Mouse (Mus musculus) lung, postnatal 14 days (tissue): ENCODE data around the gene Gpn1.
"Not testable (repeated sequence)": the region's sequence is repeated elsewhere in the genome, so short reads cannot be mapped to it uniquely, and the experiment has no call there.

ENCODE experiments used
- DNase-seq: peaks from one replicate; pipeline ENCODE4 v3.0.0; 2021

The Gpn1 gene

GRCm38 (mm10) chr5:31494513-31495297 is at the start of gene Gpn1:
Gene Gpn1 (plus strand): TSS chr5:31494741.
- peak; percentile 90 for DNase-seq

GRCm38 (mm10) chr5:31451336-31451735 is 43.2 kb upstream of the Gpn1 start:
- DNase-seq: peak; percentile 25

- peak; percentile 93 for DNase-seq
These were observed 42.5 kb upstream of the Gpn1 start, which contains the start of gene Zfp512 for GRCm38 (mm10) chr5:31451878-31452561. Gene Zfp512 (plus strand): TSS chr5:31452431.

GRCm38 (mm10) chr5:31452562-31452878 is 42.0 kb upstream of the Gpn1 start:
- no peak for DNase-seq

- DNase-seq: no peak
These were observed 41.6 kb upstream of the Gpn1 start for GRCm38 (mm10) chr5:31452886-31453410.

GRCm38 (mm10) chr5:31467798-31468197 is 26.7 kb upstream of the Gpn1 start:
- no peak for DNase-seq

DNA sequence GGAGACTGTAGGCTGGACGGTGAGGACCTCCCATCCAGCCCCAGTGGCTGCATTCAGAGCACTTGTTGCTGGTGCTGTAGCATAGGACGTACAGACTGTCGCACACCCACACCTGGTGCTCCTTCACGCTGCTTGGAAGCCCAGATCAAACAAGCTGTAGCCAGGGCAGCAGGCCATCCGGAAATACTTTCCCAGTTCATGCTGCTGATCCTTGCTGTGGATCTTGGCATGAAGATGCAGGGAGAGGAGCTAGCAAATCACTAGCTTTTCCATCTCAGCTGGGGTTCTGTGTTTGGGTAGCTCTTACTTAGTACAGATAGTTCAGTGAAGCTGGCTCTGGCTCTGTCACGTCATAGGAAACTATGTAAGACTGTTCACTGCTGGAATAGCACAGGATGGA is 24.8 kb upstream of the Gpn1 start:
- DNase-seq: no peak

- peak; percentile 72 for DNase-seq
These were observed 24.2 kb upstream of the Gpn1 start for GRCm38 (mm10) chr5:31470334-31470733.

DNA sequence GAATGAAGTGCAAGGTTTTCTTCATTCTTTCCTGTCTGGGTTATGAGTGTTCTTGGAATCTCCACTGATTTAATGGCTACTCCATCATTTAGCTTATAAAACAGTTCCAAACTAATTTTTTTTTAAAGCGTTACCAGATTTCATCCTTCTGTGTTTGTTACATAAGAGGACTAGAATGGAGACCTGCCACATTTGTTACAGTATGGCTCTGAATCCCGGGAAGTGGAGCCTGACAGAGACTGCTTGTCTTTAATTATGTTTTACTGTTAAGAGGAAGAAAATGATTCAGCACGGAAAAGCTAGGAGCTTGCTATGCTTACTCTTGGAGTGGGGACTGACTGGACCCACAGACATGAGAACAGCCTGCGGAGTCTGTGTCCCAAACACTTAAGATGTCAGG is 14.0 kb upstream of the Gpn1 start:
- no peak for DNase-seq

DNA sequence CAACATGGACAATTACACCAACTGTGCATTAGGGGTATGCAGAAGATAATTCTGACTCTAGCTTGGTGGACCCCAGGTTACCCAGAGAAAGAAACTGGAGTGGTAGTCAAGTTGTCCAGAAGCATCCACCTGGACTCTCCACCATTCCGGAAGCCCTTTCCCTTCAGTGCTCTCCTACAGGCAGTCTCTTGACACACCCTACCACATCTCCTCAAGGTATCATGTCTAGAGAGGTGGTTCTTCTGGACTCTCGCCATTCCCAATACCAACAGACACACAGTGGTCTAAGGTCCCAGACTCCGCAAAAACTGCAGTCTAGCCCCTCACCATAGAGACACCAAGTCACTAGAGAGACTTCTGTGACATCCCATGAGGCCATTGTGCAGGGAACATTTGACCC is 9.1 kb upstream of the Gpn1 start, which contains the start of gene 4930548H24Rik:
Gene 4930548H24Rik, plus strand, starts transcription at position 301 of the 400 bp plus-strand sequence.
- DNase-seq: no peak

- no peak for DNase-seq
These were observed 6.7 kb upstream of the Gpn1 start for GRCm38 (mm10) chr5:31487889-31488288.

- DNase-seq: no peak
These were observed 5.3 kb upstream of the Gpn1 start for GRCm38 (mm10) chr5:31489116-31489769.

GRCm38 (mm10) chr5:31492031-31492430 is 2.5 kb upstream of the Gpn1 start:
- no peak for DNase-seq

DNA sequence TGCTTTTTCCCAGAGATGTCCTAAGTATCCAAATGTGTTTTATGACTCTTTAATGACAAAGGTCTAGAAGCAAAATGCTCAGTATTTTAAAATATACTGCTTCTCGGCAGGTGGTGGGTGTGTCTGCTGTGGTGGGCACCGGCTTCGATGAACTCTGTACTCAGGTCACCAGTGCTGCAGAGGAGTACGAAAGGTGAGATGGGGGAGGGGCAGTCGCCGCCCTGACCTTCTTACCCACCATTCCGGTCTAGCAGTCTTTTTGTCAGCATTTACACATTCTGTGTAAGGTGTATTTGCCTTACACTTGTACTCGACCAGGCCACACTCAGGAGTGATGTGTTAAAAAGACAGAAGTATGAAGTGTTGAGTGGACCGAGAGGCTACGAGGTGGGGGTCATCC is 10.3 kb downstream of the Gpn1 start:
- DNase-seq: no peak

DNA sequence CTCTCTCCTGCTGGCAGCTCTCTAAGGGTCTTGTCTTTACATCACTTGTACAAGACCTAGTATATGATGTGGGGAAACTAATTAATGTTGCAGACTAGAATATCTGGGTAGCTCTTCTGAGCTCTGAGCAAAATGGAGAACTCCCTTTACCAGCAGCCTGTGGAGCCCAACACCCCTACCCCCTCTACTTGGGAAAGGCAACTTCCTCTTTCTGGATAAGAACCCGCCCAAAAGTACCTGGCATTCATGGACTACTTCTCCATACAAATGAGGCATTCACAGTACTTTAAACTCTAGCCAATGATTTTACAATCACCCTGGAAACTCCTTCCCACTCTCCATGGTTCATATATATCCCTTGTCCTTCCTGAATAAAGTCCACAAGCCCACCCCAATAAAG is 17.9 kb downstream of the Gpn1 start:
- no peak for DNase-seq

GRCm38 (mm10) chr5:31520556-31520955 is 26.0 kb downstream of the Gpn1 start:
- DNase-seq: no peak

DNA sequence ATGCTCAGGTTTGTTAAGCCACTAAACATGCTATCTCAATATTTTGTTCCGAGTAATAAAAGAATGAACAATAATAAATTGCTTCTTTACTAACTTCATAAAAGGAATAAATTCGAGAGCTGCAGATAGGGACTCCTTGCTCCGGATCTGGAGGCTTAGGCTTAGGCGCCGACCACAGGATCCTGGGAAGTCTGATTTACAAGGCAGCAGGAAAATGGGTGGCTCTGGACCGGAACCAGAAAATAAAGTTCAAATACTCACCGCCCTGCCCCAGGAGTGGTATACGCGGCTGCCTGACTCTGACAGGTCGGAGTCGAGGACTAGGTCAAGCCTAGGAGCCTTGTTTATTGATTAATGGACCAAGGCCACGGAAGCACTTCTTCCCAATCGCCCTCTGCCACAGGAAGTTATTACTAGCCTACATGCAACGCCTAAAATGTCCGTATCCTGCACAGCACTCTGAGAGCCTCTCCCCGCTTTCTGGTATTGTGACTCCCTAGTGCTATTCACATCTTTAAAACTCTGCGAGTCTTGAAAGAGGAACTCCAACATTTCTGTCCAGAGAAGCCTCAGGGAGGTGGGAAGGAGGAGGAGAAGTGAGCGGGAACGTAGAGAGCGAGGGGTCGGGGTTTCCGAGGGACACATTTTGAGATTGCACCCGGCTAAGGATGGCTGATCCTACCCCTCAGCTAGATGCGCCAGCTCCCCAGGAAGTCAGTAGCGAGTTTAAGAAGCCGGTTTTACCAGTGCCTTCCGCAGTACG is 32.0 kb downstream of the Gpn1 start, which contains the start of gene Slc4a1ap:
Gene Slc4a1ap, plus strand, starts transcription at position 642 of the 763 bp plus-strand sequence.
- DNase-seq: peak; percentile 83

- DNase-seq: no peak
These were observed 32.7 kb downstream of the Gpn1 start for GRCm38 (mm10) chr5:31527117-31527680.

GRCm38 (mm10) chr5:31527707-31528106 is 33.2 kb downstream of the Gpn1 start, which contains the start of gene Supt7l:
Gene Supt7l (minus strand): TSS chr5:31527807.
- not testable (repeated sequence) for DNase-seq

GRCm38 (mm10) chr5:31528560-31528959 is 34.0 kb downstream of the Gpn1 start:
- no peak for DNase-seq

DNA sequence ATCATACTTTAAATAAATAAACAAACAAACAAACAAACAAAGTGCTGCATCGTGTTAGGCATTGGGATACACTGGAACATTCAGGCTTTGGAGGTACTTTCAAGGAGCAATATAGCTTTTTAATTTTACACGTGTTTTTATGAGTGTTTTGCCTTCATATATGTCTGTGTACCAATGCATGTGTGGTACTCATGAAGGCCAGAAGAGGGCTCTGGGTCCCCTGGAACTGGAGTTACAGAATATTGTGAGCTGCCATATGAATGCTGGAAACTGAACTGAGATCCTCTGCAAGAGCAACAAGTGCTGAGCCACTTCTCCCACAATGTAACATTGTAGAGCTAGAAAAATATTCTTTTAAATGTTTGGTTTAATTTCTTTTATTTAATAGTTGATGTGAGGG is 40.7 kb downstream of the Gpn1 start:
- DNase-seq: no peak

- no peak for DNase-seq
These were observed 64.9 kb downstream of the Gpn1 start for GRCm38 (mm10) chr5:31559401-31559800.
